Mouse (Mus musculus): ENCODE data around the gene Sorcs2. TPM values are rescaled to one million over a fixed set of nuclear protein-coding genes. Genes with fewer than 3 reads are reported as not detected.
A peak's percentile ranks its signal among the peaks of the same experiment; 100 is the strongest.

Sorcs2 gene
- total RNA-seq, 2 experiments from 2014 or later: 49.2 to 54.8 TPM

- Histone ChIP-seq H3K4me3 (no peak overlapping the region), H3K27ac (no peak overlapping the region)
- no peak for TF ChIP-seq CTCF (conservative IDR thresholded peaks at IDR 0.05)
- no peak for DNase-seq (ENCODE audit: low spot score in 2 of 2)
Observed at GRCm38 (mm10) chr5:36301166-36301565, 96.8 kb downstream of the Sorcs2 start.

GRCm38 (mm10) chr5:36298049-36298448, 99.9 kb downstream of the Sorcs2 start:
- no peak for DNase-seq (ENCODE audit: low spot score in 2 of 2)
- H3K27ac ChIP-seq: no peak overlapping the region
- TF ChIP-seq CTCF (conservative IDR thresholded peaks at IDR 0.05): no peak
- H3K4me3 ChIP-seq: no peak overlapping the region

- Histone ChIP-seq H3K27ac (no peak overlapping the region), H3K4me3 (no peak overlapping the region)
- no peak for TF ChIP-seq CTCF (conservative IDR thresholded peaks at IDR 0.05)
- no peak for DNase-seq (ENCODE audit: low spot score in 2 of 2)
Observed at GRCm38 (mm10) chr5:36297246-36297645, 100.7 kb downstream of the Sorcs2 start.

- Histone ChIP-seq H3K27ac (no peak overlapping the region), H3K4me3 (no peak overlapping the region)
- no peak for TF ChIP-seq CTCF (conservative IDR thresholded peaks at IDR 0.05)
- no peak for DNase-seq (ENCODE audit: low spot score in 2 of 2)
Observed at GRCm38 (mm10) chr5:36293109-36293900, 104.6 kb downstream of the Sorcs2 start.

- Histone ChIP-seq H3K4me3 (no peak overlapping the region), H3K27ac (no peak overlapping the region)
- DNase-seq (ENCODE audit: low spot score in 2 of 2): no peak
- no peak for TF ChIP-seq CTCF (conservative IDR thresholded peaks at IDR 0.05)
Observed at GRCm38 (mm10) chr5:36292321-36292720, 105.6 kb downstream of the Sorcs2 start.

GRCm38 (mm10) chr5:36291191-36291590, 106.7 kb downstream of the Sorcs2 start:
- H3K4me3 ChIP-seq: no peak overlapping the region
- DNase-seq (ENCODE audit: low spot score in 2 of 2): no peak
- TF ChIP-seq CTCF (conservative IDR thresholded peaks at IDR 0.05): peak; percentile 75
- H3K27ac ChIP-seq: no peak overlapping the region

- no peak overlapping the region for H3K4me3 ChIP-seq
- no peak for DNase-seq (ENCODE audit: low spot score in 2 of 2)
- TF ChIP-seq CTCF (conservative IDR thresholded peaks at IDR 0.05): no peak
- peak overlapping the region; percentile 18; the same call in 1 of the 2 replicates for H3K27ac ChIP-seq
Observed at GRCm38 (mm10) chr5:36285405-36285804, 112.5 kb downstream of the Sorcs2 start.

GRCm38 (mm10) chr5:36279896-36280295, 118.0 kb downstream of the Sorcs2 start:
- DNase-seq (ENCODE audit: low spot score in 2 of 2): no peak
- no peak for TF ChIP-seq CTCF (conservative IDR thresholded peaks at IDR 0.05)
- no peak overlapping the region for H3K27ac ChIP-seq
- no peak overlapping the region for H3K4me3 ChIP-seq

GRCm38 (mm10) chr5:36274684-36275394, 123.1 kb downstream of the Sorcs2 start:
- no peak overlapping the region; the same call in 1 of the 2 replicates for H3K27ac ChIP-seq
- H3K4me3 ChIP-seq: no peak overlapping the region
- no peak for DNase-seq (ENCODE audit: low spot score in 2 of 2)
- TF ChIP-seq CTCF (conservative IDR thresholded peaks at IDR 0.05): no peak

- DNase-seq (ENCODE audit: low spot score in 2 of 2): no peak
- no peak for TF ChIP-seq CTCF (conservative IDR thresholded peaks at IDR 0.05)
- no peak overlapping the region for H3K27ac ChIP-seq
- no peak overlapping the region for H3K4me3 ChIP-seq
Observed at GRCm38 (mm10) chr5:36267194-36267769, 130.7 kb downstream of the Sorcs2 start.

- Histone ChIP-seq H3K4me3 (peak overlapping the region; percentile 10; the same call in 1 of the 2 replicates), H3K27ac (peak overlapping the region; percentile 90)
- peak in 1 of 2 experiments; percentile 37 for DNase-seq (ENCODE audit: low spot score in 2 of 2)
- TF ChIP-seq CTCF (conservative IDR thresholded peaks at IDR 0.05): no peak
Observed at GRCm38 (mm10) chr5:36260862-36261261, 137.1 kb downstream of the Sorcs2 start.

- Histone ChIP-seq H3K4me3 (no peak overlapping the region), H3K27ac (peak overlapping the region; percentile 90)
- DNase-seq (ENCODE audit: low spot score in 2 of 2): peak; percentile 32 to 38
- no peak for TF ChIP-seq CTCF (conservative IDR thresholded peaks at IDR 0.05)
Observed at GRCm38 (mm10) chr5:36259691-36260124, 138.2 kb downstream of the Sorcs2 start.
